Mouse (Mus musculus): Measurements from ENCODE around the gene Zfp628. TPM values are rescaled to one million over a fixed set of nuclear protein-coding genes. Genes with fewer than 3 reads are reported as not detected.

Zfp628 gene
- 2.3 TPM for polyA plus RNA-seq (2017; shearing (Covaris generic))

GRCm38 (mm10) chr7:4915007-4915665, at the start of gene Zfp628:
TSS of gene Zfp628 (plus strand) at chr7:4915217.

GRCm38 (mm10) chr7:4870133-4870532, 44.9 kb upstream of the Zfp628 start, which contains the start of gene Isoc2b:
TSS of gene Isoc2b (minus strand) at chr7:4870258.

DNA sequence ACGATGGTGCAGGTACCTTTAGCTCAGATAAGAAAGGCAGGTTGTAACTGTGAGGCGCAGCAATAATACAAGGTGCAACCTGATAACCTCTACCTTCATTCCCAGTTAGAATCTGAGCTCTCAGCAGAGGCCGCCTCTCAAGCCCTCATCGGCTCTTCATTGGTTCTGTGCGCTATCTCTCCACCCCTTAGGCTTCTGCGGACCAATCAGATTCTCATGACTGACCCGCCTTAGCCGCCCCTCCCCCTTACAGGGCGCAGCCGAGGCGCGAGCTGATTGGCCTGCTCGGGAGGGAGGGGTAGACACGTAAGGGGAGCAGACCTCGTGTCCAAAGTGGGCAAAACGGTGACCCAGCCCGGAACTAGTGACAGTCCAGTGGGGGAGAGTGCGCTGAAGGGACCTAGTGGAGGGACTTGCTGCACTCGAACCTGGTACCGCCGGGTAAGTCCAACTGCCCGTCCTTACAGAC, 38.2 kb upstream of the Zfp628 start, which contains the start of gene Isoc2a:
Isoc2a (plus strand) TSS at position 401 of the 469 bp plus-strand sequence.

GRCm38 (mm10) chr7:4906466-4906950, 8.5 kb upstream of the Zfp628 start, which contains the start of gene Gm36210:
TSS of gene Gm36210 (minus strand) at chr7:4906516.

DNA sequence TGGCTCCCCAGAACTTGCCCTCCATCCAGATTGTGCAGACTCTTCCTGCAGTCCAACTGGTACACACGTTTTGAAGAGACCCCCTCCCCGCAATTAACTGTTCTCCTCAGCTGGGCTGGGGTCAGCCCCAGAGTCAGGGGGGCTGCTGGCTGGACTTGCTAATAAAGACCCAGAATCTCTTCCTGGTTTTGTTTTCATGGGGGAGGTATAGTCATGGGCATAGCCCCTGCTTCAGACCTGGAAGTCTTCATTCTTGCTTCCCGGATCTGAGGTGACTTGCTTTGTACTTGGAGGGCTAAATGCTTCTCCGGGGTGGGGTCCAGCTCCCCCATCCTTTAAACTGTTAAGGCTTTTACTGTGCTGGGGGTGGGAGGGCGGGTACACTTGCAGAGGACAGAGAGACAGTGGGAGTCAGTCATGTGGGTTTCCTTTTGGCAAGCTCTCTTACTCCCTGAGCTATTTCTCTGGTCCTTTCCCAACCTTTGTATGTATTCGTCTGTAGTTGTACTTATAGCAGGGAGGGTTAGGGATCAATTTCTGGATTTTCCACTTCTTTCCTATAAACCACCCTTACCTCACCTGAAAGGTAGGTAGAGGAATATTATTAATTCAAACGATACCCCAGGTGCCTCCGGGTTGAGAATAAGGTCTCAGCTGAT, 6.9 kb downstream of the Zfp628 start, which contains the start of gene Nat14:
Nat14 (plus strand) TSS at position 205 of the 659 bp plus-strand sequence.

DNA sequence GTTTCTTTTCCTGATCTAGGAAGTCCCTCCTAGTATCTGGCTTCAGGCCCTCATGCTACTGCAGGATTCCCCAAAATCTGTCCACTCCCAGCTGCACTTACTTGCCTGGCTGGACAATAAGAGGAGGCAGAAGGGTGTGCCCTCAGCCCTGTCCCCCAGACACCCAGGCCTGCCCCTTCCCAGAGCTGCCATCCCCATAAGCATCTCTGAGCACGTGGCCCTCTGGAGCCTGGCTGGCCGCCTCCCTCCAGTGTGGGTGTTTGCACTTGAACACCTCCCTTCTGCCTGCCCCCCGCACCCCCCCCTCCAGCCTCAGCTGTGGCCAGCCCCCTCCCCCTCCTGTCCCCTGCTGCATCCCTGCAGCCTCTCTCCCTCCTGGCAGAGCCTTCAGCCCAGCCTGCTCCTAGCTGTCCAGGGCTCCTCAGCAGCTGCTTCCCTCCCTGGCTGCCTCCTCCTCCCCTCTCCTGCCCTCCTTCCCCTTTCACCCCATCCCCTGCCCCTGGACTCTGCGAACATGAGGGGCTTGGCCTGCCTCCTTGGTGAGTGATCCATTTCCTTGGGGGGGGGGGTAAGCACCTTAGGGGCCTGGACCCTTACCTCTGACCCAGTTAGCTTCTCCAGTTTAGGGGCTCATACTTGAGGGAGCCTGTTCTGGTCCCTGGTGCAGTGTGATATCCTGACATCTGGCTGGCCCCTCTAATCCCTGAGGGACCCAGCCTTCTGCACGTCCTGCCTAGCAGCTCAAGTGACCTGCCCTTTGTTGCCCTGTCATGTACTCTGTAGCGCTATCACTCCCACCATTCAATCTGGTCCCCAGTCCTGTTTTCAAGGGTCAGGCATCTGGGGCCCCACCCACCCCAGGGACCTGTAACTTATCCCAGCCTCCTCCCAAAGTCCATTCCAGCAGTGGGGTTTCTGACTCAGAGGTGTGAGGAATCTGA, 10.7 kb downstream of the Zfp628 start, which contains the start of gene Ssc5d:
Ssc5d (plus strand) TSS at position 345 of the 941 bp plus-strand sequence.

GRCm38 (mm10) chr7:4964272-4964671, 49.3 kb downstream of the Zfp628 start, which contains the start of gene Sbk2:
TSS of gene Sbk2 (minus strand) at chr7:4964406.

DNA sequence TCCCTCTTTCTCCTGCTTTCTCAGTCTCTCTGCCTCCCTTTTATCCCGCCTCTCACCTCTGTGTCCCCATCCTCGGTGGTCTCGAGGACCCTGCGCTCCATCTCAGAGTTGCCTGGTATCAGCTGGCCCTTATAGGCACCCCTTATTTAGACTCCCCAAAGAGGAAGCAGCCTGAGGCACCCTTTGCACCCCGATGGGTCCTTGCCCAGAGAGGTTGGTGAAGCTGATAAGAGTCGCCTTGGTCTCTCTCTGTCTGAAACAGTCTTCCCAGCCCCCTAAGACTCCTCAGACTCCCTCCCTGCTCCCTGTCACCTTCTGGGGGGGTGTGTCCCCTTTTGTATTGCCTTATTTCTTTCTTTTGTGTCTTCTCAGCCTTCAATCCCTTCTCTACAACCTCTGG, 56.1 kb downstream of the Zfp628 start, which contains the start of gene Sbk3:
Sbk3 (minus strand) TSS at position 101 of the 400 bp plus-strand sequence.

Other genes starting within 250 kb of the Zfp628 start
- gene Hspbp1, start 230.1 kb upstream of the Zfp628 start, polyA plus RNA-seq (2017; shearing (Covaris generic)): 62.4 TPM
- gene Brsk1, start 224.6 kb upstream of the Zfp628 start, polyA plus RNA-seq (2017; shearing (Covaris generic)): not detected
- gene Tmem150b, start 190.0 kb upstream of the Zfp628 start, polyA plus RNA-seq (2017; shearing (Covaris generic)): not detected
- gene Kmt5c, start 175.1 kb upstream of the Zfp628 start, polyA plus RNA-seq (2017; shearing (Covaris generic)): 29.2 TPM
- not detected for gene Cox6b2, start 162.1 kb upstream of the Zfp628 start, polyA plus RNA-seq (2017; shearing (Covaris generic))
- not detected for gene Fam71e2, start 143.9 kb upstream of the Zfp628 start, polyA plus RNA-seq (2017; shearing (Covaris generic))
- 0.67 TPM for gene Il11, start 132.4 kb upstream of the Zfp628 start, polyA plus RNA-seq (2017; shearing (Covaris generic))
- not detected for gene Tmem190, start 132.3 kb upstream of the Zfp628 start, polyA plus RNA-seq (2017; shearing (Covaris generic))
- 8.3 TPM for gene Tmem238, start 125.6 kb upstream of the Zfp628 start, polyA plus RNA-seq (2017; shearing (Covaris generic))
- gene Rpl28, start 122.3 kb upstream of the Zfp628 start, polyA plus RNA-seq (2017; shearing (Covaris generic)): 215 TPM
- 275 TPM for gene Ube2s, start 102.6 kb upstream of the Zfp628 start, polyA plus RNA-seq (2017; shearing (Covaris generic))
- not detected for gene Shisa7, start 70.5 kb upstream of the Zfp628 start, polyA plus RNA-seq (2017; shearing (Covaris generic))
- 6.2 TPM for gene Isoc2b, start 45.0 kb upstream of the Zfp628 start, polyA plus RNA-seq (2017; shearing (Covaris generic))
- gene Isoc2a, start 38.1 kb upstream of the Zfp628 start, polyA plus RNA-seq (2017; shearing (Covaris generic)): 0.33 TPM
- not detected for gene Gm36210, start 8.7 kb upstream of the Zfp628 start, polyA plus RNA-seq (2017; shearing (Covaris generic))
- gene Nat14, start 6.8 kb downstream of the Zfp628 start, polyA plus RNA-seq (2017; shearing (Covaris generic)): not detected
- gene Ssc5d, start 10.6 kb downstream of the Zfp628 start, polyA plus RNA-seq (2017; shearing (Covaris generic)): not detected
- not detected for gene Sbk2, start 49.2 kb downstream of the Zfp628 start, polyA plus RNA-seq (2017; shearing (Covaris generic))
- gene Sbk3, start 56.0 kb downstream of the Zfp628 start, polyA plus RNA-seq (2017; shearing (Covaris generic)): not detected
- 20.4 TPM for gene Zfp579, start 80.9 kb downstream of the Zfp628 start, polyA plus RNA-seq (2017; shearing (Covaris generic))
- 17.9 TPM for gene Zfp524, start 99.2 kb downstream of the Zfp628 start, polyA plus RNA-seq (2017; shearing (Covaris generic))
- gene Fiz1, start 99.5 kb downstream of the Zfp628 start, polyA plus RNA-seq (2017; shearing (Covaris generic)): 48.5 TPM
- gene Gm44973, start 100.3 kb downstream of the Zfp628 start, polyA plus RNA-seq (2017; shearing (Covaris generic)): 5.2 TPM
- 6.4 TPM for gene Zfp865, start 105.2 kb downstream of the Zfp628 start, polyA plus RNA-seq (2017; shearing (Covaris generic))
- not detected for gene Ccdc106, start 105.3 kb downstream of the Zfp628 start, polyA plus RNA-seq (2017; shearing (Covaris generic))
- 0.62 TPM for gene 4632433K11Rik, start 118.9 kb downstream of the Zfp628 start, polyA plus RNA-seq (2017; shearing (Covaris generic))
- 2.7 TPM for gene Zfp784, start 123.2 kb downstream of the Zfp628 start, polyA plus RNA-seq (2017; shearing (Covaris generic))
- gene Zfp580, start 136.3 kb downstream of the Zfp628 start, polyA plus RNA-seq (2017; shearing (Covaris generic)): 1.4 TPM
- gene U2af2, start 146.9 kb downstream of the Zfp628 start, polyA plus RNA-seq (2017; shearing (Covaris generic)): 100 TPM
- 21.3 TPM for gene Epn1, start 165.0 kb downstream of the Zfp628 start, polyA plus RNA-seq (2017; shearing (Covaris generic))
- gene Rfpl4, start 201.7 kb downstream of the Zfp628 start, polyA plus RNA-seq (2017; shearing (Covaris generic)): not detected
- 1.4 TPM for gene Rasl2-9, start 210.7 kb downstream of the Zfp628 start, polyA plus RNA-seq (2017; shearing (Covaris generic))
- 1.1 TPM for gene Vmn1r55, start 234.5 kb downstream of the Zfp628 start, polyA plus RNA-seq (2017; shearing (Covaris generic))